8 mouse cellular contexts compared by ENCODE assay signal in the genomic region with DNA sequence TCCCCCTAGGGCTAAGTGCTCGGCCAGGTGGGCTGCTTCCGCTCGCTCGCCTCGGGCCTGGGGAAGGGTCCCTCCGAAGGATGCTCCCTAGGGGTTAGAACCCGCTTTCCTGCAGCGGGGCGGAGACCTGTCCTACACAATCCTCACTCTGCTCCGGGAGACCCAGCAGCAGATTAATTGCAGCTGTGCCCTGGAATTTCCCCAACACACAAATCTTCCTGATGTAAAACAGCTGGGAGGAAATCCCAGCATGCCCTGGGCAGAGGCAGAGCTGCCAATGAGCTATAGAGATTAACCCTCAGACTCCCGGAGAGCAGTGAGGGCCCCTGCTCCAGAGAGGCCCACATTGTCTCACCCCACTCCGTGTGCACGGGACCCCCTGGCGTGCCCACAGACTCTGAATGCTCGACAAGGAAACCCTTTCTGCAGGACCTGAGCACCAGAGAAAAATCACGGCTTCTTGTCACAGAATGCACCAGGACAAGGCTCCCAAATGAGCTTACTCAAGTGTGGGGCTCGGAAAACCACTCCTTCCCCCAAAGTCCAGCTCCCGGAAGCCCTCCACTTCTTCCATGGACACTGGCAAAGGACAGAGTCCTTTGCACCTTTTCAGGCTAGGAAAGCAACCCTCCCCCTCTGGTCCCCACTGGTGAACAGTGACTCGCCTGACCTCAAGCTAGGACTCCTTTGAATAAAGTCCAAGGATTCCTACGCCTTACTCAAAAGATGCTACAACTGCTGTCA. TPM values are rescaled to one million over a fixed set of nuclear protein-coding genes. Genes with fewer than 3 reads are reported as not detected.
A peak's percentile ranks its signal among the peaks of the same experiment; 100 is the strongest.
DNase-seq lines count a peak whose midpoint lies in the region; ATAC-seq and TF ChIP-seq lines count a peak whose summit lies in the region.

No protein-coding gene starts in this region.

- H3K4me2 ChIP-seq in embryonic facial prominence, embryonic 11.5 days (ENCODE audit: low read depth, low read length): peak overlapping the region; percentile 28
- peak overlapping the region; percentile 53 for H3K4me2 ChIP-seq in lung, embryonic 15.5 days

- 18% methylated on average over 20 of the region's 20 CpGs for WGBS in embryonic facial prominence, embryonic 11.5 days
- 26% methylated on average over 20 of the region's 20 CpGs for WGBS in heart, embryonic 10.5 days
- 6% methylated on average over 20 of the region's 20 CpGs for WGBS in kidney, adult 2 months
- WGBS in lung, embryonic 15.5 days: 23% methylated on average over 20 of the region's 20 CpGs

- H3K4me3 ChIP-seq in embryonic facial prominence, embryonic 11.5 days (ENCODE audit: low read depth, low read length): no peak overlapping the region; the same call in 1 of the 2 replicates
- H3K4me3 ChIP-seq in heart, embryonic 10.5 days: peak overlapping the region; percentile 52
- peak overlapping the region; percentile 48 for H3K4me3 ChIP-seq in kidney, adult 2 months (ENCODE audit: insufficient read depth, low read depth, low read length)
- H3K4me3 ChIP-seq in lung, embryonic 15.5 days: peak overlapping the region; percentile 27

- peak overlapping the region; percentile 0; the same call in 1 of the 2 replicates for H3K9ac ChIP-seq in embryonic facial prominence, embryonic 11.5 days (replicated peaks; ENCODE audit: low read length)
- H3K9ac ChIP-seq in lung, embryonic 15.5 days: no peak overlapping the region

- peak; percentile 90 for ATAC-seq in embryonic facial prominence, embryonic 11.5 days (replicated peaks; ENCODE audit: insufficient number of reproducible peaks, low FRiP score, low TSS enrichment, low read depth)
- peak; percentile 86 for ATAC-seq in lung, embryonic 15.5 days (ENCODE audit: borderline replicate concordance, extremely low read depth, low FRiP score, low TSS enrichment)

- no peak for TF ChIP-seq CTCF in kidney, adult 2 months (conservative IDR thresholded peaks at IDR 0.05; ENCODE audit: insufficient read depth, insufficient read length, low read depth, low read length)

- TF ChIP-seq POLR2A in kidney, adult 2 months (IDR thresholded peaks at IDR 0.05; ENCODE audit: low read depth, low read length): no peak

- H3K27ac ChIP-seq in embryonic facial prominence, embryonic 11.5 days (replicated peaks; ENCODE audit: low read depth, low read length): peak overlapping the region; percentile 87
- H3K27ac ChIP-seq in heart, embryonic 10.5 days: peak overlapping the region; percentile 80
- peak overlapping the region; percentile 89 for H3K27ac ChIP-seq in kidney, adult 2 months (ENCODE audit: insufficient read depth, low read depth, low read length)
- peak overlapping the region; percentile 86 for H3K27ac ChIP-seq in lung, embryonic 15.5 days

- no peaks in the 10 kb centered on the region for H3K4me1 ChIP-seq in embryonic facial prominence, embryonic 11.5 days (ENCODE audit: control insufficient read depth, insufficient read depth, low read length)
- peaks cover 28% of the 10 kb centered on the region for H3K4me1 ChIP-seq in heart, embryonic 10.5 days
- peaks cover 11% of the 10 kb centered on the region; the same call in 1 of the 2 replicates for H3K4me1 ChIP-seq in kidney, adult 2 months (ENCODE audit: control insufficient read depth, insufficient read depth, low read length)
- peaks cover 65% of the 10 kb centered on the region for H3K4me1 ChIP-seq in lung, embryonic 15.5 days

- DNase-seq in adrenal gland, adult 18-20 months (ENCODE audit: low spot score in 2 of 2): peak; percentile 44 to 59
- DNase-seq in embryonic facial prominence, embryonic 11.5 days (ENCODE audit: low spot score): peak; percentile 97
- DNase-seq in heart, embryonic 10.5 days (ENCODE audit: low spot score): peak; percentile 87
- peak; percentile 89 for DNase-seq in kidney, adult 2 months
- DNase-seq in retina, embryonic 14.5 days (ENCODE audit: low spot score): peak; percentile 60
- no peak for DNase-seq in cerebellum, postnatal 10 days
- DNase-seq in natural killer cell, adult 2 months (ENCODE audit: low spot score in 2 of 2): no peak

- no peaks in the 10 kb centered on the region for H3K9me3 ChIP-seq in embryonic facial prominence, embryonic 11.5 days (replicated peaks; ENCODE audit: control insufficient read depth, low read length)
- no peaks in the 10 kb centered on the region for H3K9me3 ChIP-seq in heart, embryonic 10.5 days
- no peaks in the 10 kb centered on the region for H3K9me3 ChIP-seq in lung, embryonic 15.5 days

- no peaks in the 10 kb centered on the region for H3K27me3 ChIP-seq in embryonic facial prominence, embryonic 11.5 days (ENCODE audit: control insufficient read depth, insufficient read depth, low read length)
- no peaks in the 10 kb centered on the region for H3K27me3 ChIP-seq in heart, embryonic 10.5 days (ENCODE audit: insufficient read depth, poor library complexity, severe bottlenecking)
- no peaks in the 10 kb centered on the region for H3K27me3 ChIP-seq in kidney, adult 2 months (replicated peaks; ENCODE audit: control insufficient read depth, insufficient read depth, low read length)
- H3K27me3 ChIP-seq in lung, embryonic 15.5 days: no peaks in the 10 kb centered on the region

- no peaks in the 10 kb centered on the region for H3K36me3 ChIP-seq in embryonic facial prominence, embryonic 11.5 days (replicated peaks; ENCODE audit: control insufficient read depth, insufficient read depth, low read depth, low read length)
- H3K36me3 ChIP-seq in heart, embryonic 10.5 days: no peaks in the 10 kb centered on the region
- no peaks in the 10 kb centered on the region for H3K36me3 ChIP-seq in kidney, adult 2 months (ENCODE audit: control insufficient read depth, insufficient read depth, low read length)
- H3K36me3 ChIP-seq in lung, embryonic 15.5 days: no peaks in the 10 kb centered on the region

RNA-seq across cellular contexts. Expression of gene Tgoln1, which starts 38.7 kb away (rescaled TPM):
- total RNA-seq in adrenal gland, adult 18-20 months (2021): 100 to 1,000 TPM; 241 to 257 TPM
- 31.8 and 35.1 TPM in 2 replicates for polyA plus RNA-seq in embryonic facial prominence, embryonic 11.5 days (2014; fragmentation: Nextera tagmentation; extraction: Ambion mirVana)
- 27.9 and 29.1 TPM in 2 replicates for polyA plus RNA-seq in heart, embryonic 10.5 days (2016; fragmentation: Nextera tagmentation; extraction: Ambion mirVana)
- 101 and 118 TPM in 2 replicates for polyA plus RNA-seq in kidney, adult 2 months (2012; rRNA removed)
- 40.2 and 43.4 TPM in 2 replicates for polyA plus RNA-seq in lung, embryonic 15.5 days (2015; fragmentation: Nextera tagmentation; extraction: Ambion mirVana)

RNA-seq across cellular contexts. Expression of gene Retsat, which starts 57.2 kb away (rescaled TPM):
- total RNA-seq in adrenal gland, adult 18-20 months (2021): 100 to 1,000 TPM; 332 to 343 TPM
- polyA plus RNA-seq in embryonic facial prominence, embryonic 11.5 days (2014; fragmentation: Nextera tagmentation; extraction: Ambion mirVana): 9.5 and 10.1 TPM in 2 replicates
- 13.5 and 17.0 TPM in 2 replicates for polyA plus RNA-seq in heart, embryonic 10.5 days (2016; fragmentation: Nextera tagmentation; extraction: Ambion mirVana)
- polyA plus RNA-seq in kidney, adult 2 months (2012; rRNA removed): 237 and 272 TPM in 2 replicates
- 18.5 and 18.8 TPM in 2 replicates for polyA plus RNA-seq in lung, embryonic 15.5 days (2015; fragmentation: Nextera tagmentation; extraction: Ambion mirVana)

RNA-seq across cellular contexts. Expression of gene Elmod3, which starts 57.3 kb away (rescaled TPM):
- 10 to 100 TPM; 10.9 to 13.5 TPM for total RNA-seq in adrenal gland, adult 18-20 months (2021)
- polyA plus RNA-seq in embryonic facial prominence, embryonic 11.5 days (2014; fragmentation: Nextera tagmentation; extraction: Ambion mirVana): 16.4 and 17.2 TPM in 2 replicates
- polyA plus RNA-seq in heart, embryonic 10.5 days (2016; fragmentation: Nextera tagmentation; extraction: Ambion mirVana): 12.9 and 13.3 TPM in 2 replicates
- 43.0 and 43.4 TPM in 2 replicates for polyA plus RNA-seq in kidney, adult 2 months (2012; rRNA removed)
- 16.2 and 17.7 TPM in 2 replicates for polyA plus RNA-seq in lung, embryonic 15.5 days (2015; fragmentation: Nextera tagmentation; extraction: Ambion mirVana)

Comparison
In these comparisons a context has a peak if more than half of its experiments do, and no peak if none do; other contexts are left out.
1. DNase-seq: peak in adrenal gland, adult 18-20 months (2 of 2), embryonic facial prominence, embryonic 11.5 days (single experiment), heart, embryonic 10.5 days (single experiment), kidney, adult 2 months (single experiment) and retina, embryonic 14.5 days (single experiment); none in cerebellum, postnatal 10 days (0 of 2) and natural killer cell, adult 2 months (0 of 2).
2. RNA of gene Retsat, which starts 57.2 kb away (polyA plus RNA-seq): 237 to 272 TPM in kidney, adult 2 months; 18.5 to 18.8 TPM in lung, embryonic 15.5 days, 13.5 to 17.0 TPM in heart, embryonic 10.5 days and 9.5 to 10.1 TPM in embryonic facial prominence, embryonic 11.5 days; every median in the first group is over 10 times any median in the second.
3. Peak in every context shown above with its lines, with median percentiles within 50 percentile points of each other: H3K27ac ChIP-seq.